In the genomic region with DNA sequence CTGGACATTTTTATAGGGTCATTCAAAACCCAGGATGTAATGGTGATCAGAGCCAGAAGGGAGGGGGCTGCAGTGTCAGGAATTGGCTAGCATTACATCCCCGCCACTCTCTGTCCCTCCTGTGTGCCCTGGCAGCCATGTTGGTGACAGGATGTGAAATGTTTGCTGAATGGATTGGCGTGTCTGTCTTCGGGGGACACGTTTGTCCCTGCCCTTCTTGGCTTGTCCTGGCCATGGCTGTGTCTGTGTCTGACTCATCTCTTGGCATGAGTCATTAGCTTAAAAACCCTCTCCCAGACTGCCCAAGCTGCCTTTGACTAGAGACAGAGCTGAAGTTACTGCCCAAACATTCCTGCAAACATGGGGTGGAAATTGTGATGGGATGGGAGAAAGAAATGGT, we compare ENCODE assay signal across 16 mouse cellular contexts. TPM values are rescaled to one million over a fixed set of nuclear protein-coding genes. Genes with fewer than 3 reads are reported as not detected.
DNase-seq lines count a peak whose midpoint lies in the region; ATAC-seq lines count a peak whose summit lies in the region.
"Had no signal": no experiment of that assay in that cellular context is flagged by ENCODE, and none has a peak within 500 bp of the region (broad histone marks: within the 10 kb centered on the region; RNA-seq: fewer than 3 reads in every experiment).

No protein-coding gene starts in this region.

- no peaks in the 10 kb centered on the region for H3K27me3 ChIP-seq in kidney, embryonic 14.5 days (ENCODE audit: control insufficient read depth, insufficient read depth, low read length)
- H3K27me3 ChIP-seq: embryonic facial prominence, embryonic 15.5 days; forebrain, embryonic 15.5 days; intestine, embryonic 15.5 days had no signal

- peak; percentile 38 to 55 for DNase-seq in cerebellum, postnatal 10 days
- DNase-seq in cerebellum, adult 11-12 months = no peak
- no peak for DNase-seq in kidney, postnatal 14 days
- peak; percentile 62 for DNase-seq in adrenal gland, adult 2 months
- DNase-seq in lung, postnatal 14 days = peak; percentile 7
- DNase-seq in layer of hippocampus, adult 8-10 months (ENCODE audit: low spot score in 2 of 2) = no peak
- no peak for DNase-seq in urinary bladder, postnatal 25 days (ENCODE audit: low spot score)
- DNase-seq: kidney, postnatal 36 days had no signal

- no peak overlapping the region; the same call in 1 of the 2 replicates for H3K27ac ChIP-seq in kidney, embryonic 14.5 days (ENCODE audit: low read depth, low read length)
- H3K27ac ChIP-seq: embryonic facial prominence, embryonic 15.5 days; forebrain, embryonic 15.5 days; intestine, embryonic 15.5 days; left cerebral cortex, adult 2 months had no signal

- H3K9ac ChIP-seq in kidney, embryonic 14.5 days (ENCODE audit: low read depth, low read length) = no peak overlapping the region
- H3K9ac ChIP-seq: embryonic facial prominence, embryonic 15.5 days; forebrain, embryonic 15.5 days; intestine, embryonic 15.5 days had no signal

- H3K36me3 ChIP-seq in kidney, embryonic 14.5 days (ENCODE audit: control insufficient read depth, insufficient read depth, low read length) = no peaks in the 10 kb centered on the region
- H3K36me3 ChIP-seq: embryonic facial prominence, embryonic 15.5 days; forebrain, embryonic 15.5 days; intestine, embryonic 15.5 days had no signal

- peak; percentile 69; the same call in 1 of the 2 replicates for ATAC-seq in kidney, embryonic 14.5 days (ENCODE audit: low FRiP score, low TSS enrichment)
- ATAC-seq: forebrain, embryonic 15.5 days; intestine, embryonic 15.5 days had no signal

- H3K9me3 ChIP-seq in kidney, embryonic 14.5 days (ENCODE audit: control insufficient read depth, low read length) = no peaks in the 10 kb centered on the region
- H3K9me3 ChIP-seq: embryonic facial prominence, embryonic 15.5 days; forebrain, embryonic 15.5 days; intestine, embryonic 15.5 days had no signal

- H3K4me2 ChIP-seq in kidney, embryonic 14.5 days (replicated peaks; ENCODE audit: low read depth, low read length) = no peak overlapping the region
- H3K4me2 ChIP-seq: embryonic facial prominence, embryonic 15.5 days; forebrain, embryonic 15.5 days; intestine, embryonic 15.5 days; liver, embryonic 11.5 days had no signal

- H3K4me3 ChIP-seq in kidney, embryonic 14.5 days (ENCODE audit: low read length) = no peak overlapping the region
- H3K4me3 ChIP-seq: embryonic facial prominence, embryonic 15.5 days; forebrain, embryonic 15.5 days; intestine, embryonic 15.5 days; left cerebral cortex, adult 2 months had no signal

- H3K4me1 ChIP-seq in kidney, embryonic 14.5 days (ENCODE audit: control insufficient read depth, insufficient read depth, low read length) = 0 out of 2 replicates have a peak, but pooled peaks cover 6% of the 10 kb centered on the region
- H3K4me1 ChIP-seq: embryonic facial prominence, embryonic 15.5 days; forebrain, embryonic 15.5 days; intestine, embryonic 15.5 days had no signal

- 18% methylated on average over 4 of the region's 4 CpGs for WGBS in kidney, embryonic 14.5 days

RNA-seq across cellular contexts. Expression of gene F930015N05Rik, which starts 32.3 kb away (rescaled TPM):
- 0.99 and 3.2 TPM in 2 replicates for polyA plus RNA-seq in kidney, embryonic 14.5 days (2014; fragmentation: Nextera tagmentation; extraction: Ambion mirVana)
- not detected for total RNA-seq in adrenal gland, adult 2 months (2021)
- polyA plus RNA-seq in adrenal gland, adult 2 months (2012; rRNA removed) = 0.10 TPM in 1 of 2 replicates, not detected in the other
- 1 to 10 TPM in 1 of 4 experiments, under 1 TPM in 3; 0.29 to 1.0 (median 0.64) TPM for total RNA-seq in layer of hippocampus, adult 8-10 months (2022)
- total RNA-seq: megakaryocyte progenitor cell, adult 5-6 weeks had no signal
- polyA plus RNA-seq: testis, adult 2 months had no signal

RNA-seq across cellular contexts. Expression of gene Hs3st3a1, which starts 33.6 kb away (rescaled TPM):
- polyA plus RNA-seq in kidney, embryonic 14.5 days (2014; fragmentation: Nextera tagmentation; extraction: Ambion mirVana) = 2.4 and 3.1 TPM in 2 replicates
- total RNA-seq in adrenal gland, adult 2 months (2021) = under 1 TPM; 0.17 to 0.48 TPM
- polyA plus RNA-seq in adrenal gland, adult 2 months (2012; rRNA removed) = 0.20 and 0.26 TPM in 2 replicates
- total RNA-seq in layer of hippocampus, adult 8-10 months (2022) = under 1 TPM; 0.70 to 0.91 (median 0.77) TPM
- total RNA-seq: megakaryocyte progenitor cell, adult 5-6 weeks had no signal

Comparison
In these comparisons a context has a peak if more than half of its experiments do, and no peak if none do; other contexts are left out.
1. DNase-seq: peak in cerebellum, postnatal 10 days (2 of 2), adrenal gland, adult 2 months (single experiment) and lung, postnatal 14 days (single experiment); none in cerebellum, adult 11-12 months (single experiment), kidney, postnatal 14 days (single experiment), layer of hippocampus, adult 8-10 months (0 of 2) and urinary bladder, postnatal 25 days (single experiment).